ENCODE assay signal across 10 mouse cellular contexts in genomic region chr14:25533010-25533409, GRCm38 (mm10).
DNase-seq lines count a peak whose midpoint lies in the region; ATAC-seq lines count a peak whose summit lies in the region.
"Had no signal": no experiment of that assay in that cellular context is flagged by ENCODE, and none has a peak within 500 bp of the region (broad histone marks: within the 10 kb centered on the region; RNA-seq: fewer than 3 reads in every experiment).

No protein-coding gene starts in this region.

- DNase-seq in adrenal gland, adult 2 months, result peak; percentile 71
- DNase-seq in adrenal gland, adult 18-20 months (ENCODE audit: low spot score in 2 of 2), result no peak
- no peak for DNase-seq in kidney, postnatal 25 days
- peak; percentile 48 for DNase-seq in kidney, postnatal 14 days
- DNase-seq in lung, postnatal 25 days (ENCODE audit: low spot score), result peak; percentile 79
- no peak for DNase-seq in thymus, postnatal 4 days
- DNase-seq: cerebellum, postnatal 14 days; layer of hippocampus, postnatal 36 days had no signal

- peaks cover 29% of the 10 kb centered on the region for H3K36me3 ChIP-seq in kidney, embryonic 15.5 days

- WGBS in kidney, embryonic 15.5 days, result 33% methylated on average over 3 of the region's 3 CpGs

- H3K27me3 ChIP-seq in kidney, embryonic 15.5 days, result no peaks in the 10 kb centered on the region

- H3K9ac ChIP-seq in kidney, embryonic 15.5 days, result no peak overlapping the region

- no peak overlapping the region for H3K4me3 ChIP-seq in kidney, embryonic 15.5 days (replicated peaks)

- peaks cover 54% of the 10 kb centered on the region for H3K4me1 ChIP-seq in kidney, embryonic 15.5 days

- H3K4me2 ChIP-seq in kidney, embryonic 15.5 days, result no peak overlapping the region

- H3K9me3 ChIP-seq in kidney, embryonic 15.5 days (replicated peaks), result no peaks in the 10 kb centered on the region

- no peak; the same call in 1 of the 2 replicates for ATAC-seq in kidney, embryonic 15.5 days (replicated peaks; ENCODE audit: low FRiP score)
- no peak for ATAC-seq in granulocyte monocyte progenitor cell, adult 5-6 weeks (replicated peaks; ENCODE audit: poor library complexity, severe bottlenecking)

- H3K27ac ChIP-seq in kidney, embryonic 15.5 days, result peak overlapping the region; percentile 80

Comparison
In these comparisons a context has a peak if more than half of its experiments do, and no peak if none do; other contexts are left out.
1. DNase-seq: peak in adrenal gland, adult 2 months (single experiment), kidney, postnatal 14 days (single experiment) and lung, postnatal 25 days (single experiment); none in adrenal gland, adult 18-20 months (0 of 2), kidney, postnatal 25 days (0 of 2) and thymus, postnatal 4 days (single experiment).